Mouse (Mus musculus): ENCODE results near the gene Jade3. TPM values are rescaled to one million over a fixed set of nuclear protein-coding genes. Genes with fewer than 3 reads are reported as not detected.
A peak's percentile ranks its signal among the peaks of the same experiment; 100 is the strongest.

The Jade3 gene
- polyA plus RNA-seq, 1 experiment from 2014 or later, result 10.1 TPM

DNA sequence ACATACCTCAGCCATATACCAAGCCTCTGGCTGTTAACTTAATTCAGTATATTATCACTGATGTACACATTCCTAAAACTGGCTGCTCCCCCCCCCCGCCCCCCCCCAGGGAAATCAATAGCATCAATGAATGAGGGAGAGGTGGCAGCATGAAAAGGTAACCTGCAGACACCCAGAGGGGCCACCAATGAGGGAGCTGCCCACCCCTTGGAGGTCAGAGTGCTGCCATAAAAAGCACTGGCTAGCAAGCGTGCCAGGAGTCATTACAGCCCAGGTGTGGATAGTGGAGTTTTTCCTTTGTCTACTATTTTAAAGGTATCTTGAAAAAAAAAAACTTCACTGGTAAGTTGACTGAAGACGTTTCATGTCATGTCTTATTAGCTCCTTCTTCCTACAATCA, 124.0 kb downstream of the Jade3 start, which contains the start of gene Rgn:
Rgn (plus strand) TSS at position 256 of the 400 bp plus-strand sequence.
- H3K9me3 ChIP-seq, result no peaks in the 10 kb centered on the region
- H3K4me3 ChIP-seq, result no peak within 1 kb of the TSS
- no peak within 1 kb of the TSS for H3K27ac ChIP-seq (replicated peaks)
- H3K27me3 ChIP-seq, result no peaks in the 10 kb centered on the region
- ATAC-seq (ENCODE audit: low FRiP score, low read depth), result no peak
- H3K36me3 ChIP-seq, result no peaks in the 10 kb centered on the region
- no peak within 1 kb of the TSS for H3K9ac ChIP-seq (replicated peaks)
- no peaks in the 10 kb centered on the region for H3K4me1 ChIP-seq
- WGBS, result 73% methylated on average over 3 of the region's 3 CpGs
- peak within 1 kb of the TSS; percentile 50 for H3K4me2 ChIP-seq (replicated peaks)

DNA sequence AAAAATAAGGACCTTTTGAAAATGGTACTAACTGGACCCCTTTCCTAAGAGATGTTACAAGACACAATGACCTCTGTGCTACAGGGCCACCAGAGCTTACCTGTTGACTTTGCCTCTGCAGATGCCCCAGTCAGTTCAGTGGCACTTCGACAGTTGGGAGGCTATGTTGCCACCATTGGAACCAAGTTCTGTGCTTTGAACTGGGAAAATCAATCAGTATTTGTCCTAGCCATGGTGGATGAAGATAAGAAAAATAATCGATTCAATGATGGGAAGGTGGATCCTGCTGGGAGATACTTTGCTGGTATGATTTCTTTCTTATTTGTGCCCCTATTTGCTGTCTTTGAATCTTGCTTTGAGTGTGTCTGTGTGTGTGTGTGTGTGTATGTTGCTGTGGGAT, 126.7 kb downstream of the Jade3 start:
- H3K9ac ChIP-seq (replicated peaks), result no peak overlapping the region
- H3K36me3 ChIP-seq, result no peaks in the 10 kb centered on the region
- no peak overlapping the region for H3K27ac ChIP-seq (replicated peaks)
- ATAC-seq (ENCODE audit: low FRiP score, low read depth), result no peak
- H3K9me3 ChIP-seq, result no peaks in the 10 kb centered on the region
- no peak overlapping the region for H3K4me2 ChIP-seq (replicated peaks)
- 81% methylated on average over 2 of the region's 2 CpGs for WGBS
- H3K4me3 ChIP-seq, result no peak overlapping the region
- no peaks in the 10 kb centered on the region for H3K4me1 ChIP-seq
- no peaks in the 10 kb centered on the region for H3K27me3 ChIP-seq

DNA sequence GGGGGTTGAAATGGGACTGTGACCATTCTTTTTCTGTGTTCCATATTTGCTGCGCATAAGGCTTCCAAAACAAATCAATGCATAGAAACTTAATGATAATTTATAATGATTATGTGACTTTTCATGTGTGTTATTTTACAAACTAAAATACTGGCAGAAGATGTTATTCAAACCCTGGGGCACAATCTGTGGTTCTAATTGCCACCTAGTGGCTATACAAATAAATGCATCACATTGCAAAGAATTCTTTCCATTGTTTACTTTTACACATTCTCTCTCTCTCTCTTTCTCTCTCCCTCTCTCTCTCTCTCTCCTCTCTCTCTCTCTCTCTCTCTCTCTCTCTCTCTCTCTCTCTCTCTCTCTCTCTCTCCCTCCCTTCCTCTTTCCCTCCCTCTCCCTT, 136.4 kb downstream of the Jade3 start:
- Histone ChIP-seq H3K4me2 (replicated peaks) (no peak overlapping the region), H3K9me3 (no peaks in the 10 kb centered on the region), H3K4me1 (no peaks in the 10 kb centered on the region), H3K4me3 (no peak overlapping the region), H3K36me3 (no peaks in the 10 kb centered on the region), H3K27ac (replicated peaks) (no peak overlapping the region), H3K9ac (replicated peaks) (no peak overlapping the region), H3K27me3 (no peaks in the 10 kb centered on the region)
- 33% methylated on average over 1 of the region's 1 CpGs for WGBS
- ATAC-seq (ENCODE audit: low FRiP score, low read depth), result no peak

DNA sequence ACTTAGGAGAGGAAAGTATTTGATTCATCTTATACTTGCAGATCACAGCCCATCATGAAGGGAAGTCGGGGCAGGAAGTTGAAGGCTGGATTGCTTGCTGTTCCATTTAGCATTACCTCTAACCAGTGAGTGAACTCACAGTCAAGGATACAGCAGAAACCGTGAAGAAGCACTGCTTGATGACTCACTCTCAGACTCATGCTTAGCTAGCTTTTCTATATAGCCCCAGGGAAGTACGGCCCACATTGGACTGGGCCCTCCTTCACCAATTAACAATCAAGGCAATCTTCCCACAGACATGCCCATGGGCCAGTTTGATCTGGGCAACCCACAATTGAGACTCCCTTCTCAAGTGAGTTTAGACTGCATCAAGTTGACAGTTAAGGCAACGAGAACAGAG, 138.5 kb downstream of the Jade3 start:
- ATAC-seq (ENCODE audit: low FRiP score, low read depth), result no peak
- Histone ChIP-seq H3K4me2 (replicated peaks) (no peak overlapping the region), H3K4me1 (no peaks in the 10 kb centered on the region), H3K27me3 (no peaks in the 10 kb centered on the region), H3K36me3 (no peaks in the 10 kb centered on the region), H3K9ac (replicated peaks) (no peak overlapping the region), H3K9me3 (no peaks in the 10 kb centered on the region), H3K27ac (replicated peaks) (no peak overlapping the region), H3K4me3 (no peak overlapping the region)
- WGBS, result 79% methylated on average over 4 of the region's 4 CpGs

Other genes starting within 250 kb of the Jade3 start
- 2.2 and 3.1 TPM in 2 replicates for gene Slc9a7, start 133.9 kb upstream of the Jade3 start, polyA plus RNA-seq (2016; fragmentation: Nextera tagmentation; extraction: Ambion mirVana)
- 21.3 and 24.2 TPM in 2 replicates for gene Rp2, start 61.2 kb upstream of the Jade3 start, polyA plus RNA-seq (2016; fragmentation: Nextera tagmentation; extraction: Ambion mirVana)
- 0.14 and 0.65 TPM in 2 replicates for gene Rgn, start 124.1 kb downstream of the Jade3 start, polyA plus RNA-seq (2016; fragmentation: Nextera tagmentation; extraction: Ambion mirVana)
- gene Rbm10, start 191.8 kb downstream of the Jade3 start, polyA plus RNA-seq (2016; fragmentation: Nextera tagmentation; extraction: Ambion mirVana), result 80.8 and 83.9 TPM in 2 replicates
- gene Ndufb11, start 191.9 kb downstream of the Jade3 start, polyA plus RNA-seq (2016; fragmentation: Nextera tagmentation; extraction: Ambion mirVana), result 193 and 195 TPM in 2 replicates
- gene Uba1, start 232.6 kb downstream of the Jade3 start, polyA plus RNA-seq (2016; fragmentation: Nextera tagmentation; extraction: Ambion mirVana), result 372 and 374 TPM in 2 replicates

Data from midbrain, embryonic 12.5 days (tissue).